Mouse (Mus musculus) WW6 (cell line): ENCODE results near the gene Cbx2.

Experiments
- DNase-seq: peaks from one replicate; pipeline ENCODE4 v3.0.0-alpha.2; 2013; ENCODE audit warnings: low read depth, low spot score

Gene Cbx2

DNA sequence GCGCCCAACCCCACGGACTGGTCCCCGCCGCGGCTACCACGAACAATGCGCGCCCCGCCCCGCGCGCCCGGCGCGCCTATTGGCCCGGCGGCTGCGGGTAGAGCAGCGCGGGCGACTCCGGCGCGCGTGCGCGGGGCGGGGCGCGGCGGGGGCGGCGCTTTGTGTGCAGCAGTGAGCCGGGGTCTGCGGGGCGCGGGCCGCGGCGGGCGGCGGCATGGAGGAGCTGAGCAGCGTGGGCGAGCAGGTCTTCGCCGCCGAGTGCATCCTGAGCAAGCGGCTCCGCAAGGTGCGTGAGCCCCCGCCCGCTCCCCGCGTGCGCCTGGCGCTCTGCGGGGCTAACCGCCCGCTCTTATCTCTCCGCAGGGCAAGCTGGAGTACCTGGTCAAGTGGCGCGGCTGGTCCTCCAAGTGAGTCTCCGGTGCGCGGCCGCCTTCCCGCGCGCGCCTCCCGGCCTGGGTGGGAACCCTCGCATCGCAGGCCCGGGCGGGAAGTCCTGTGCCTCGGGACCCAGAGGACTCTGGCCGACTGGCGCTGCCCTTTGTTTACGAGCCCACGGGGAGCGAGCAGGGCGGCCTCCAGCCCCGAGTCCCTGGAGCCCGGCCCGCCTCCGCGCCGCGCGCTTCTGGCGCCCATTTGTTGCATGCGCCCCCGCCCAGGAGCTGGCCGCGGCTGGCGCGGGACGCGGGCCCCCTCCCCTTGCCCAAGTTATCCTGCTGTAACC, at the start of gene Cbx2:
Gene Cbx2, plus strand, starts transcription at position 68 of the 721 bp plus-strand sequence.
- DNase-seq = no peak

GRCm38 (mm10) chr11:118974340-118974739, 48.4 kb upstream of the Cbx2 start:
- DNase-seq = no peak

DNA sequence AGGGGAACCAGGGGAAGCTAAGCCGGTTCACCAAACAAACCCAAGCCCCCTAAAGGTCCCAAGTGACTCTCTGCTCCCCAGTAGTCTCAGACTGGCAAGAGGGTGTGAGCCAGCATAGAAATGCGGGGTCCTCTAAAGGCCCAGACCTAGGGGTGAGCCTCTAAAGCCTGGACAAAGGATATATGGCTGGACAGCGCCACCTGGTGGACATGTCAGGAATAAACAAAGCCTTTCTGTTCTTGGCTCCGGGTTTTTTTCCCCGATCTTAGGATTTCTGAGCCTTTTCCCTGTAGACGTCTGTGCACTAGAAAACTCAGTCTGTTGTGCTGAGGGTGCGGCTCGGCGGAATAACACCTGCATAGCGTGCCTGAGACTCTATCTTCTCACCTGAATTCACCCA, 47.3 kb upstream of the Cbx2 start:
- DNase-seq = peak; percentile 48

GRCm38 (mm10) chr11:118975917-118976316, 46.8 kb upstream of the Cbx2 start:
- peak; percentile 67 for DNase-seq

DNA sequence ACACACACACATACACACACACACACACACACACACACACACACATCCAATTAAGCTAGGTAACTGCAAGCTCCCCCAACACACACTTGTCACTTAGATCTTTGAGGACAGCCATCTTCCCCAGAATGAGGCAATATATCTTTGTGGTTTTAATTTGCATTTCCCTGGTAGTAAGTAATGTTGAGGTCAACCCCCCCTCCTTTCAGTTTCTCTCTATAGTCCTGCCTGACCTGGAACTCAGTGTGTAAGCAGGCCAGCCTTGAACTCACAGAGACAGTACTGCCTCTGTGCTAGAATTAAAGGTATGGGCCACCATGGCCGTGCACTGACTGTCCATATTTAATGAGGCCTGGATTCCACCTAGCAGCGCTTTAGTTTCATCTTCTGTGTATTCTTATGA, 42.4 kb upstream of the Cbx2 start:
- no peak for DNase-seq

DNA sequence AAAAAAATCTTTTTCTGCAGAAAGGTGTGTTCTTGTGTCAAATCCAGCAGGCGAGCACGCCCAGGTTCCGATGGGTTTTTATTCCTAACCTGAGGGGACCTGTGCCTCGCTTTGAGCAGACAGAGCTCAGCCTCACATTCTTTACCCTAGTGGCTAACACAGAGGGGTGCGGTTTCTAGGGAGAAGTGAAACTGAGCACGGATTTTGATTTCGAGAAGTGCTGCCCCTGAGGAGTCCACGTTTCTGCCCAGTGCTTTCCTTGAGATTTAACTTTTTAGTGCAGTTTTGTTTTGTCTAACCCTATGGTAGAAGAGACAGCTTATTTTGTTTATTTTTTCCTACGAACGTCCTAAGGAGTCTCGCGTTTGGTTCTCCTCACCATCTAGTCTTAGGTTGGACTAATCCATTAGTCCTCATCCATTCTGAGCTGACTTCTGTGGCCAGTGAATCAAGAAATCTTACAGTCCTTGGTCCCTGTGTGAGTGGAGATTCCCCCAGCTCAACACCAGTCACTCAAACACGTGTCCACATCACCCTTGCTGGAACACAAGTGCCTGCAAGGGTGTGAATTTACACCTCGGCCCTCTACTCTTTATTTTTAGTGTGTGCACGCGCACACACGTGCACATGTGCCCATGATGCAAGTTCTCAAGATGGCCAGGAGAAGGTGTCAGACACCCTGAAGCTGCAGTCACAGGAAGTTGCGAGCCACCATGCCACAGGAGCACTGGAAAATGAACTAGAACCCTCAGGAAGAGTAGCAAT, 41.6 kb upstream of the Cbx2 start:
- no peak for DNase-seq

DNA sequence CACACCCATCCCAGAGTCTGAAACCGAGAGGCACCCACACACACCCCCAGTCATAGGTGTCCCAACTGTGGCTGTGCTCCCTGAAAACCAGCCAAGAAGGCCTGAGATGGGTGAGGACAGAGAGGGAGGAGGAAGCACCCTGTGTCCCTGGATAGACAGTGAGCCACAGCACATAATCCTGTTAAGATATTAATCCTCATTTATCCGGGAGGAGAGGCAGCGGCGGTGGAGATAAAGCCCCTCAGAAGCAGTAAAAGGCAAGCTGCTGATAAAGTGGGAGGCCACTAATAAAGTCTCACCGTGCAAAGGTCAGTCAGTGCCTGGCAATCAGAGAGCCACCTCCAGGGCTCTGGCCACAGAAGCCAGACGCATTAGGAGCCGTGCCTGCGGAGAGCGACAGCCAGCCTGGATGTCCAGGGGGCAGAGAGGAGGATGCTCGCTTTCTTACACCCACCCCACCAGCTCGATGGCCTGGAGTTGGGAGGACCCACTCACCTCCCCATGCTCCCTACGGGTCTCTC, 40.1 kb upstream of the Cbx2 start:
- DNase-seq = no peak

DNA sequence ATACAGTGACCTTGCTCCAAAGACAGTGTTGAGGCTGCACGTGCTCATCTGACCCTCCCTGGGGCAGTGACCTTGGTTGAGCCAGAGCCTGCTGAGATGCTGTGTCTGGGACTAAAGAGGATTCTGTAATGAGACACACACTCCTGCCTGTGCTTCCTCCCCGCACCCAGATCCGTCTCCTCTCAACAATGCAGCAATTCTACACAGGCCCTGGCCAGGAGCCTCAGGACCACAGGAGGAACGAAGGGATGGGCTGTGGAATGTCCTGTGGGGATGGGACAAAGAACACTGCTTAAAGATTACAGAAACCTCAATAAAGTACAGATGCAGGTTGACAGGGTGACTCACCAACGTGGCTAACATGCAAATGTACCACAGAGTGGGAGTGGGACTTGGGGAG, 37.2 kb upstream of the Cbx2 start:
- DNase-seq = no peak

DNA sequence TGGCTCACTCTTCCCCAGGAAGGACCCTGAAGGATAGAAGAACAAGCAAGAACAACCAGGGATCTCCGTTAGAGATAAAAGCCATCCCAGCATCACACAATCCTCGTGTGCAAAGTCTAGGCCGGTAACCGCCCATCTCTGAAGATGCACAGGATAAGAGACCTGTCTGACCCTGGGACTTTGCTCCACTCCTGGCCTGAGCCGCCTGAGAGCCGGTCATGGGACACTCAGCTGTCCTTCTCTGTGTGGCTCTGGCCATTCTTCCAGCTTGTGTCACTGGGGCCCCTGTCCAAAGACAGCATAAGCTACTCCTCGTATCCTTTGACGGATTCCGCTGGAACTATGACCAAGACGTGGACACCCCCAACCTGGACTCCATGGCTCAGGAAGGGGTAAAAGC, 34.8 kb upstream of the Cbx2 start, which contains the start of gene Enpp7:
Gene Enpp7, plus strand, starts transcription at position 190 of the 400 bp plus-strand sequence.
- no peak for DNase-seq

GRCm38 (mm10) chr11:118992781-118993180, 30.0 kb upstream of the Cbx2 start:
- no peak for DNase-seq

GRCm38 (mm10) chr11:118995448-118995847, 27.3 kb upstream of the Cbx2 start:
- DNase-seq = no peak

DNA sequence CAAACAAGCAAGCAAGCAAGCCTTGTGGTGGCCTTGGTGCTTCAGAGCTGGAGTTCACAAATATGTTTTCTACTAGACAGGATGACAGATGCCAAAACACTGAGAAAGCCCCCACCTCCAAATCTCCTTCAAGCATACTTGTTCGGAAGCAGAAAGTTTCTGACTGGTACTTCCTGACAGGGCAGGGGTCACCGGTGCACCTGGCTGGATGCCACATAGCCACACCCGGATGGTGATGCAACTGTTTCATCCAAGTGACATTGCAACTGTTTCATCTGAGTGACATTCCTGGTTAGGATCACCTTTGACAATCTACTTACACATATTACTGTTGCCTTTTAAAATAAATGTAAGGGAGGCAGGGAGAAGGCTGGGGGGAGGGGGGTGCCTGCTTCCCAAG, 25.6 kb upstream of the Cbx2 start:
- no peak for DNase-seq

DNA sequence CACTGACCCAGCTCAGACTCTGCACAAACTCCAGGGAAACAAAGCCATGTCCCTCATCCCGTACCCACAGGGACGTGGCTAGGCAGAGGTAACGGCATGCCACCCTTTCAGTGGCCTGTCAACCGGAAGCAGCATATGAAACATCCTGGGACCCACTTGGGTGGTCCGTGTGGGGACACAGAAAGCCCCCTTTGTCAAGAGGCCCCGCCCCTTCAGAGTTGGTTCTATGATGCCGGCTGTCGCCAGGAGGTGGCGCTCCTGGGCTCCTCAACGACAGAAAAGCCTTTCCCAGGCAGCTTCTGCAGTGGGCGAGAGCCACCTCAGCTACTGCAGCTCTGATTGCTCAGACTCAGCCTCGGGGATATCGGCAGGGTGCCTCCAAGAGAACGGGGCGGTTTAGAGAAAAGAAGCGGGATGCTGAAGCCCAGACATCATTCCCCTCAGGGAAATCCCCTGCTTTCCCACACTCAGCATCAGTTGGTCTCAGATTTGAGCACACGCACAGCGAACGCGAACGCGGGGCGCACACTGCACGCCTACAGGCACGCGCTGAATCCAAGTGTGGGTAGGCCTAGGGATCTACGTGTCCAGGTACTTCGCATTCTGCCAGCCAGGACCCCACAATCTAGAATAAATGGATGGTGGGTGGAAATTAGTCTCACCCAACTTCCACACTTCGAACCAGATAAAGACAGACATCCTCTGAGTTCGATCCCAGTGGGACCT, 24.1 kb upstream of the Cbx2 start:
- DNase-seq = peak; percentile 65

- DNase-seq = peak; percentile 53
Measured at GRCm38 (mm10) chr11:118999361-118999804, 23.4 kb upstream of the Cbx2 start.

DNA sequence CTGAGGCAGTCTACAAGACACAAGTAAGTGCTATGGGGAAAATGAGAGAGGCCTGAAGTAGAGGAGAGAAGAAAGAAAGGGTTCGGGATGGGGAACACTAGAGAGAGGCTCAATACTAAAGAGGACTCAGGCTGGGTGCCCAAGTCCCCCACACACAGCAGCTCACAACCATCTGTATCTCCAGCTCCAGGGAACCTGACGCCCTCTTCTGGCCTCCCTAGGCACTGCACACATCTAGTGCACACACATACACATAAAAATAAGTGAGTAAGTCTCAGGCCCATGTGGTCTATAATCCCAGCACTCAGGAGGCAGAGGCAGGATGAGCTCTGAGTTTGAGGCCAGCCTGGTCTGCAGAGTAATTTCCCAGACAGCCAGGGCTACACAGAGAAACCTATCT, 21.9 kb upstream of the Cbx2 start:
- no peak for DNase-seq

DNA sequence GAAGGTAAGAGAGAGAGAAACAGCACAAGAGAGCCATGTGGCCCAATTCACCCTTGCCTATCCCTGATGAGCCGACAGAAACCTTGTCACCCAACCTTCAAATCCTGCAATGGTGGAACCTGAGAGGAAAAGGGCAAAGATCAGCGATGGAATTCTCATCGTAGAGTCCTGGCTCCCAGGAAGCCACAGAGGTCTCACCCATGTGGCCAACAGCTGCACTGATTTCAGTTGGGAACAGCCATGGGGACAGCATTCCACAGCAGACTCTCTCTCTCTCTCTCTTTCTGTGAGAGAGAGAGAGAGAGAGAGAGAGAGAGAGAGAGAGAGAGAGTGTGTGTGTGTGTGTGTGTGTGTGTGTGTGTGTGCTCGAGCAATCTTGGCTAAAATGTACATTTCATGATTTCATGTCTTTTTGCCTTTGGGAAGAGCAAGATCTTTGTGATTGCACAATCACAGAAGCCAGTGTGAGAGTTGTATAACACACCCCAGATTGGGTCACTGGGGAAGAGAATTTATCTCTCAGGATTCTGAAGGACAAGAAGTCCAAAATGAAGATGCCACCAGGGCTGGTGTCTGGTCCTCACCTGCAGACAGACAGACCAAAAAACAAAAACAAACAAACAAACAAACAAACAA, 21.2 kb upstream of the Cbx2 start:
- no peak for DNase-seq

- no peak for DNase-seq
Measured at GRCm38 (mm10) chr11:119005547-119006275, 17.1 kb upstream of the Cbx2 start.

DNA sequence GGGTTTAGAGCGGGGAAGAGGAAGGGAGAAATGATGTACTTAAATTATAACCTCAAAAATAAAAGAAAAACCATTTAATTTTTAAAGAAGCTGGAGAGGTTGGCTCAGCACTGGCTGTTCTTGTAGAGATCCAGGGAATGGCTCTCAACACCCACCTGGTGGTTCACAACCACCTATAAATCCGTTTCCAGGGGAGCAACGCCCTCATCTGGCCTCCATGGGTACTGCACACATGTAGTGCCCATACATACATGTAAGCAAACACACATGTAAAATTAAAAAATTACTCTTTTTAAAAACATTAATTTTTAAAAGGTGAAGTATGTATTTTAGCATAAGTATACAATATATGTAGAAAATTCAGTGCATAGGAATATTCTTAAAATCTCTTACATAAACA, 16.3 kb upstream of the Cbx2 start:
- DNase-seq = no peak

DNA sequence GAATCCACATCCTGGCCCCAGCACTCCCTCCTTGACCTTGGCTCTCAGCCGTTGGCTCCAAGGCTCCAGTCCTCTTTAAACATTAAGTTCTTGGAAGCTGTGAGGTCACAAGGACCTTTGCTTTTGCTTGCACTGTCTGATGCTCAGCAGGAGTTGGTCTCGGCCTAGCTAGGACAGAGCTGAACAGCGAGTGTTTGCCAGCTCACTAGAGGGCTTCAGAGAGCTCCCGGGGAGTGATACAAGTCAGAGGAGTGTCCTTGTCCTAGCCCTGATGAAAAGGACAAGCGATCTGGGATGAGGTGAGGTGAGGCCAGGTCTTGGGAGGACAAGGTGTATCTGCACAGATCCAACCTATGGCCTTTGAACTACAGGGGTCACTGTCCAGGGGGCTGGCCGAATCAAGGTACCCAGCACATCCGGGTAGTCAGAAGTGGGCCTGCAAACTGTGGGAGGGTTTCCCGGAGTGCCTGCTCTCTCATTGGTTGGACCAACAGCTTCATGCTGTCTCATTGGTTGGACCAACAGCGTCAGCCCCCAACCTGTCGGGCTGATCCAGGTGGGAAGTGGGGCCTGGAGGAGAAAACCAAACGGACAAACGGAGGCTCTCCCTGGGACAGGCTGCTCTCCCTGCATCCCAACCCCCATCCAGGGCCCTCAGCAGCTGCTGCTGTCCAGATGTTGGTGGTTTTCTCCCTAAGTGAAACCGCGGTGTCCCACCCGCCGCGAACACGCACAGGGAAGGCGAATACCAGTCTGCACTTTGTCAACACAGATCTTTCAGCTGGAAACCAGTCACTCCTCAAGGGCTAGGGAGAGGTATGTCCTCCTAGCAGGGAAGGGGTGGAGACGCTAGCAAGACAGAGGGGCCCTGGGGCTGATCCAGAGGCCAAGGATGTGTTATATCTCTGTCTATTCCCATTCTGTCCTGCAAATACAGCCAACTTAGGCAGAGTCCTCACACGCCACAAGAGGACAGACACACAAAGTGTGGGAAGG, 15.0 kb upstream of the Cbx2 start:
- peak; percentile 71 for DNase-seq

- no peak for DNase-seq
Measured at GRCm38 (mm10) chr11:119014455-119014854, 8.3 kb upstream of the Cbx2 start.
